Mouse (Mus musculus) liver, postnatal 0 days (tissue): Measurements from ENCODE around the gene Hdac8.

Source experiments
- CTCF ChIP-seq: sonication (generic); IDR thresholded peaks from 2 replicates; pipeline ENCODE4 v1.5.1; 2016; ENCODE audit warnings: antibody characterized with exemption, low read depth
- EP300 ChIP-seq: IDR thresholded peaks from 2 replicates; pipeline ENCODE4 v1.6.1; 2016; ENCODE audit warnings: antibody characterized with exemption, low read depth, mild to moderate bottlenecking

DNA sequence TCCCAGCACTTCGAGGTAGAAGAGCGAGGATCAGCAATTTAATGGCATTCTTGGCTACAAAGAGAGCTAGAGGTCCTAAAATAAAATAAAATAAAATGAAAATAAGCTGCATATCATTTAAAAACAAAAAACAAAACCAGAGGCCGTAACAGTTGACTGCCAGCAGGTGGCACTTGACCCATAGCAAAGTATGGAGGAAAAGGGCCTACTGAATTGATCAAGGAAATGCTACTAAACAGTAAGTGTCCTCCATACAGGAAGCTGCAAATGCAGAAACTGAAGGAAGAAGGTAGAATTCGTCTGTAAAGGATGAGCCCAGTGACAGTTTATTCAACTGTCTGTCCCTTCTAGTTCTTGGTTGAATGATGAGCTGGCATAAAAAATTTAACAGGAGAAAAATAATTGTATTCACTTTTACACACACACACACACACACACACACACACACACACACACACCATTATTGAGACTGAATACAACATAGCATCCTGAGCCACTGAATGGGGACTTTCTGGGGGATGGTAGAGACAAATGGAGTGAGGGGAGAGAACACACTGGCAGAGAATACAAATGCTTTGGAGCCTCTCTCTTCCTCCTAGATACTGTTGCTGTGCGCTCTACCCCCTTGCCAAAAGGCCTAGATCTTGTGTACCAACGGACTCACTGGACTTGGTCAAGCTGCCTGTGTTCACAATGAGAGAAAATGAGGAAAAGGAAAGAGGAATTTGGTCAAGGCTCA, 11.0 kb downstream of the Hdac8 start:
- TF ChIP-seq CTCF (peak; percentile 58), EP300 (no peak)
